Mouse (Mus musculus) forebrain, postnatal 0 days (tissue): ENCODE data around the gene Nelfe. TPM values are rescaled to one million over a fixed set of nuclear protein-coding genes. Genes with fewer than 3 reads are reported as not detected.

Source experiments
- ATAC-seq: fragments of 200-750 bp; cut with Nextera tagmentation; 2 replicates; pipeline ENCODE4 v1.8.0; 2017; ENCODE audit warnings: mild to moderate bottlenecking, moderate library complexity
- DNase-seq: peaks from one replicate; pipeline ENCODE4 v3.0.0-alpha.2; 2015
- H3K27ac ChIP-seq: fragments of 300-500 bp; sonication (generic); 2 replicates; pipeline ENCODE4 v1.5.1; 2014; ENCODE audit warnings: low read depth, mild to moderate bottlenecking, antibody characterized with exemption, low read length, moderate library complexity, mixed read lengths
- H3K27me3 ChIP-seq: fragments of 300-500 bp; sonication (generic); 2 replicates; pipeline ENCODE4 v1.6.1; 2014; ENCODE audit warnings: mild to moderate bottlenecking, low read length, mixed read lengths; ENCODE audit not compliant: insufficient read depth
- H3K36me3 ChIP-seq: fragments of 300-500 bp; sonication (generic); 2 replicates; pipeline ENCODE4 v1.6.1; 2014; ENCODE audit warnings: mild to moderate bottlenecking, moderate library complexity; ENCODE audit not compliant: insufficient read depth
- H3K4me1 ChIP-seq: fragments of 300-500 bp; sonication (generic); 2 replicates; pipeline ENCODE4 v1.6.1; 2014; ENCODE audit warnings: antibody characterized with exemption; ENCODE audit not compliant: insufficient read depth
- H3K4me2 ChIP-seq: fragments of 300-500 bp; sonication (generic); 2 replicates; pipeline ENCODE4 v1.6.1; 2014; ENCODE audit warnings: low read depth, mild to moderate bottlenecking, moderate library complexity
- H3K4me3 ChIP-seq: fragments of 300-500 bp; sonication (generic); 2 replicates; pipeline ENCODE4 v1.5.1; 2014; ENCODE audit warnings: low read depth, low read length, mixed read lengths
- H3K9ac ChIP-seq: fragments of 300-500 bp; sonication (generic); 2 replicates; pipeline ENCODE4 v1.6.1; 2014; ENCODE audit warnings: mild to moderate bottlenecking
- H3K9me3 ChIP-seq: fragments of 300-500 bp; sonication (generic); 2 replicates; pipeline ENCODE4 v1.6.1; 2016; ENCODE audit warnings: low read length
- CTCF ChIP-seq: sonication (generic); IDR thresholded peaks from 2 replicates; pipeline ENCODE4 v1.5.1; 2016; ENCODE audit warnings: antibody characterized with exemption, control low read depth, low read depth
- WGBS: fragments of 180-500 bp; shearing (Covaris S2); extraction: QIAGEN DNeasy Blood & Tissue Kit; methylation state at CpG from one replicate; pipeline ENCODE4 v1.1.7; 2014; 5-methylcytosine and 5-hydroxymethylcytosine counted together
- polyA plus RNA-seq: library from polyadenylated mRNA; unstranded; fragments of >200 nt; fragmentation: Nextera tagmentation; extraction: Ambion mirVana; gene quantifications from 2 replicates; pipeline ENCODE4 v1.2.1, GENCODE M21; 2015
- total RNA-seq: library from RNA; depleted of rRNA; stranded (reverse); fragments of >200 nt; gene quantifications from 2 replicates; pipeline ENCODE4 v1.2.3, GENCODE M21; 2014

Nelfe gene
- total and polyA plus RNA-seq, 2 experiments from 2014 or later, result 32.0 to 54.6 TPM

DNA sequence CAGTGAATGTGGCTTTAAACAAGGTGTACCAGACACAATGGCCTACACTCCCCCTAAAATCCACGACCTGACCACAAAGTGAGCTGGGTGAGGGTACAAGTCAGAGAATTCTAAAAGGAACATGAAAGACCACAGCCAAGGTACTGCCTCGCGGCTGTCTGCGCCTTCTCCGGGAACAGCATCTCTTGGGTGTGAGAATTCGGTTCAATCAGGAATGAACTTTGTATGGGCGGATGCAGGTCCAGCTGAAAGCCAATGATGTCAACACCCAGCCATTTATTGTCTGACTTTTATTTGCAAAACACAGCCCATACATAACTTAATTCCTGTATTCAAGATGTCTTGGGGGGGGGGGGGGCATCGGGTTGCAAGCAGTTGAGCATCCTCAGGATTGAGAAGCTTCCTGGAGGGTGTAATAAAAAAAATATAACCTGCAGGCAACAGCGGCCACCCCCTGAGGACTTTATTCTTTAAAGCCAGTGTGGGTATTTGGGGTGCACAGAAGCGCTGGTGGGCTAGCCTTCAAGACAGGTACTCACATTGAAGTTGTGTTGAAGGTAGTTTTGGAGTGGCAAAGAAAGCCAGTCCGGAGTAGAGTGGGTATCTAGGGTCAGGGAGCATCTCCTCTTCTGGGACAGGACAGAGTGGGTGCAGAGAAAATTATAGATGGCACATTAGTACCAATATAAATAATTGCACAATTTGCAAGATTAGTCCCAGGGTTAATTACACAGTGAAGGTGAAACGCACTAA is 43.1 kb downstream of the Nelfe start:
- Histone ChIP-seq H3K4me2 (peak overlapping the region; percentile 79), H3K4me1 (peaks cover 5% of the 10 kb centered on the region; the same call in 1 of the 2 replicates), H3K36me3 (peaks cover 5% of the 10 kb centered on the region; the same call in 1 of the 2 replicates), H3K9me3 (no peaks in the 10 kb centered on the region), H3K9ac (peak overlapping the region; percentile 84; the same call in 1 of the 2 replicates), H3K27me3 (no peaks in the 10 kb centered on the region), H3K4me3 (peak overlapping the region; percentile 72), H3K27ac (peak overlapping the region; percentile 87)
- WGBS, result 65% methylated on average over 12 of the region's 12 CpGs
- DNase-seq, result no peak
- TF ChIP-seq CTCF, result no peak
- no peak for ATAC-seq

GRCm38 (mm10) chr17:34894074-34894597 is 43.9 kb downstream of the Nelfe start:
- DNase-seq, result peak; percentile 99
- H3K4me3 ChIP-seq, result peak overlapping the region; percentile 72
- peaks cover 5% of the 10 kb centered on the region; the same call in 1 of the 2 replicates for H3K4me1 ChIP-seq
- H3K27me3 ChIP-seq, result no peaks in the 10 kb centered on the region
- peaks cover 5% of the 10 kb centered on the region; the same call in 1 of the 2 replicates for H3K36me3 ChIP-seq
- H3K27ac ChIP-seq, result peak overlapping the region; percentile 87
- 6% methylated on average over 35 of the region's 51 CpGs for WGBS
- H3K9ac ChIP-seq, result peak overlapping the region; percentile 84
- H3K4me2 ChIP-seq, result peak overlapping the region; percentile 79
- no peaks in the 10 kb centered on the region for H3K9me3 ChIP-seq
- ATAC-seq, result peak; percentile 88
- TF ChIP-seq CTCF, result peak; percentile 32; the same call in 1 of the 2 replicates

DNA sequence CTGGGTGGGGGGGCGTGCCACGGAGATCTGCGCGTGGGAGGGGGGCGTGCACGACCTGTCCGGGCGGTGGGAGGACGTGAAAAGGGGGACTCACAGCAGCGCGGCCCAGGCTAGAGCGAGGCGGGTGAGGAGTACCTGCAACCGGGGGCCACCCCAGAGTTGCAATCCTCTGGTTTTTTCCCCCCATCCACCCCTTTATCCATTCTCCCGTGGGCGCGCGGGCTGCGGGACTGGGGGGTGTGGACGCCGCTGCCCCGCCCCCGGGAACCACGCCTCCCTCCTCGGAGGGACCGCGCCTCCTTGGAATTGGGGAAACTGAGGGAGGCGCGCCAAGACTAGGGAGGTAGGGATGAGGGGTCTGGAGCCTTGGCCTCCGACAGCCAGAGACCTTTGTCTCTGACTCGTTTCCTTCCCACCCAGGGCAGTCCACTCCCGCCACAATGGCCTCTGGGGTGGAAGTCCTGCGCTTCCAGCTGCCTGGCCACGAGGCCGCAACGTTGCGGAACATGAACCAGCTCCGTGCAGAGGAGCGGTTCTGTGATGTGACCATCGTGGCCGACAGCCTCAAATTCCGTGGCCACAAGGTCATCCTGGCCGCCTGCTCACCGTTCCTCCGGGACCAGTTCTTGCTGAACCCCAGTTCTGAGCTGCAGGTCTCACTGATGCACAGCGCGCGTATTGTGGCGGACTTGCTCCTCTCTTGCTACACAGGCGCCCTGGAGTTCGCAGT is 44.8 kb downstream of the Nelfe start:
- peak overlapping the region; percentile 72 for H3K4me3 ChIP-seq
- H3K4me1 ChIP-seq, result peaks cover 6% of the 10 kb centered on the region; the same call in 1 of the 2 replicates
- 4% methylated on average over 44 of the region's 51 CpGs for WGBS
- H3K4me2 ChIP-seq, result peak overlapping the region; percentile 79
- DNase-seq, result peak; percentile 53
- no peak for TF ChIP-seq CTCF
- H3K27me3 ChIP-seq, result no peaks in the 10 kb centered on the region
- ATAC-seq, result peak; percentile 32
- peak overlapping the region; percentile 84 for H3K9ac ChIP-seq
- no peaks in the 10 kb centered on the region for H3K9me3 ChIP-seq
- peak overlapping the region; percentile 87 for H3K27ac ChIP-seq
- H3K36me3 ChIP-seq, result peaks cover 5% of the 10 kb centered on the region; the same call in 1 of the 2 replicates

GRCm38 (mm10) chr17:34895724-34896123 is 45.5 kb downstream of the Nelfe start:
- no peak overlapping the region for H3K27ac ChIP-seq
- 89% methylated on average over 15 of the region's 15 CpGs for WGBS

DNA sequence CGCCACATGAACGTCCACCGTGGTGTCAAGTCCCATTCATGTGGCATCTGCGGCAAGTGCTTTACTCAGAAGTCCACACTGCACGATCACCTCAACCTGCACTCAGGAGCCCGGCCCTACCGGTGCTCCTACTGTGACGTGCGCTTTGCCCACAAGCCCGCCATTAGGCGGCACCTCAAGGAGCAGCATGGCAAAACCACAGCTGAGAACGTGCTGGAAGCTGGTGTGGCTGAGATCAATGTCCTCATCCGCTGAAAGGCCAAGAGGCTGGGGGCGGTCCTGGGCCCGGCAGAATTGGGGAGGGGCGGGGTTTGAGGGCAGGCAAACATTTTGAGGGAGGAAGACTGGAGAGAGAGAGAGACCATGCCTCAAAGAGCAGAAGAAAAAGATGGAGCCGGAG is 46.2 kb downstream of the Nelfe start:
- H3K4me3 ChIP-seq, result no peak overlapping the region

More at GRCm38 (mm10) chr17:34895724-34896123, 45.5 kb downstream of the Nelfe start:
- H3K9ac ChIP-seq, result peak overlapping the region; percentile 84
- ATAC-seq, result no peak
- H3K36me3 ChIP-seq, result peaks cover 5% of the 10 kb centered on the region; the same call in 1 of the 2 replicates
- H3K4me2 ChIP-seq, result peak overlapping the region; percentile 79
- no peaks in the 10 kb centered on the region for H3K9me3 ChIP-seq
- DNase-seq, result no peak
- H3K27me3 ChIP-seq, result no peaks in the 10 kb centered on the region
- H3K4me1 ChIP-seq, result peaks cover 10% of the 10 kb centered on the region; the same call in 1 of the 2 replicates
- peak overlapping the region; percentile 72 for H3K4me3 ChIP-seq
- TF ChIP-seq CTCF, result no peak

DNA sequence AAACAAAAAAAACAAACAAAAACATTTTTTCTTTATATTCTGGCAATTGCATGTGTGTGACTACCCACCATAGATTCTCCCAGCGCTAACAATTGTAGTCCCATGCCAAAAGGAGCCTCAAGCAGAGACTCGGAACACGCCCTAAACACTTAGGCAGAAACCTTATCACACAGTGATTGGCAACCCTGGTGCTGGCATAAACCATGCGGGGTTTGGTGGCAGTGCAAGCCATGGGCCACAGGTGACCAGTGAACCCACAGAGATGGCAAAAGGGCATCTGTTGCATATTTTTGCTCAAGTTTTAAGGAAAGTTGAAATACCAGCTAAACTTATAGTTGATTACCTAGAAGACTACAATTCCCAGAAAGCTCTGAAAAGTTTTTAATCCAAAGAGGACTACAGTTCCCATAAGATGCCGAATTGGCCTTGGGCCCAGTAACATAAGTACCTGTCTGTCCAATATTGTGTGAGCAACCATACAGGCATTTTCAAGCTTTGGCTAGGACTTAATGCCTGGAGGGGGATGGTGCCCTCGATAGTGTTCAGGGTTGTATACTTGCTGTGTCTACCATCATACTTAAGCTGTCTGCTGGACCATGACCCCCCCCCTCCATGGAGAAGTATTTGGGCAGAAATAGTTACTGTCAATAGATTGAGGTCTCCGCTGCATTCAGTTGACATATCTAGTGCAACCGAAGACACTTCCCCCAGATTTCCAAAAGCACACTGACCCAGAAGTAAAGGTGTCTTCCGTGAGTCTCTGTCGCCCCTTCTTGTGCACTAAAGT is 47.4 kb downstream of the Nelfe start:
- peaks cover 17% of the 10 kb centered on the region for H3K36me3 ChIP-seq
- H3K4me2 ChIP-seq, result peak overlapping the region; percentile 89
- no peaks in the 10 kb centered on the region for H3K27me3 ChIP-seq
- DNase-seq (peak; percentile 63), ATAC-seq (no peak)
- 14% methylated on average over 10 of the region's 10 CpGs for WGBS
- H3K4me3 ChIP-seq, result peak overlapping the region; percentile 95
- no peaks in the 10 kb centered on the region for H3K9me3 ChIP-seq
- TF ChIP-seq CTCF, result no peak
- H3K27ac ChIP-seq, result peak overlapping the region; percentile 91
- peaks cover 10% of the 10 kb centered on the region; the same call in 1 of the 2 replicates for H3K4me1 ChIP-seq
- H3K9ac ChIP-seq, result peak overlapping the region; percentile 83

More for the DNA sequence above, 46.2 kb downstream of the Nelfe start:
- no peak for ATAC-seq
- Histone ChIP-seq H3K27me3 (no peaks in the 10 kb centered on the region), H3K9ac (no peak overlapping the region), H3K36me3 (peaks cover 9% of the 10 kb centered on the region), H3K4me2 (no peak overlapping the region), H3K27ac (no peak overlapping the region), H3K4me1 (peaks cover 10% of the 10 kb centered on the region; the same call in 1 of the 2 replicates), H3K9me3 (no peaks in the 10 kb centered on the region)
- DNase-seq, result no peak
- WGBS, result 83% methylated on average over 17 of the region's 17 CpGs
- no peak for TF ChIP-seq CTCF
